Mouse (Mus musculus): ENCODE measurements at regions not wholly inside any gene's neighbourhood (a gene's known extent, or its start where the extent isn't known, plus 50 kb on each side); places are given as distances from the start of the nearest gene placed in this dataset.

DNA sequence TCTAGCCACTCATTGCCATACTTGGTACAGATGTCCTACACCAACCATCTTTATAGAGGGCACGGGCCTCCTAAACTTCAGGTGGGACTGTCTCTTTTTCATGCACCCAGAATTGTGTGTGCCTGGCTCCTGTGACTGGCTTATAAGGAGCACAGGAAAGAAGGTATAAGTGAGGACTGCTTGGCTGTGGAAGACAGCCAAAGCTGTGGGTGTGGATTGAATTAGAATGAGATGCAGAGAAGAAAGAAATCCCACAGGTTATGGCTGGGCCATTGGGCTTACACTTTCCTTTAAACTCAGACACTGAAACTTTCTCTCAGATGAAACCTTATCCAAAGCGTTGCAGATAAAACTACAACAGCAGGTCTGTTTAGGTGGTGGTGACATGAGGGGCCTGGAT lies 239.5 kb upstream of the Fam160b2 start:
- ATAC-seq = no peak
- Histone ChIP-seq H3K36me3 (ENCODE audit: control insufficient read depth, insufficient read depth, low read length) (no peaks in the 10 kb centered on the region), H3K9me3 (replicated peaks; ENCODE audit: control insufficient read depth, low read length, poor library complexity, severe bottlenecking) (no peaks in the 10 kb centered on the region), H3K9ac (ENCODE audit: low read depth, low read length) (no peak overlapping the region), H3K27me3 (ENCODE audit: control insufficient read depth, insufficient read depth, low read depth, low read length) (no peaks in the 10 kb centered on the region), H3K4me1 (ENCODE audit: control insufficient read depth, insufficient read depth, low read length) (0 out of 2 replicates have a peak, but pooled peaks cover 2% of the 10 kb centered on the region), H3K27ac (ENCODE audit: low read length) (no peak overlapping the region), H3K4me3 (ENCODE audit: low read depth, low read length) (no peak overlapping the region), H3K4me2 (ENCODE audit: low read length) (no peak overlapping the region)
- WGBS = 87% methylated on average over 2 of the region's 2 CpGs

DNA sequence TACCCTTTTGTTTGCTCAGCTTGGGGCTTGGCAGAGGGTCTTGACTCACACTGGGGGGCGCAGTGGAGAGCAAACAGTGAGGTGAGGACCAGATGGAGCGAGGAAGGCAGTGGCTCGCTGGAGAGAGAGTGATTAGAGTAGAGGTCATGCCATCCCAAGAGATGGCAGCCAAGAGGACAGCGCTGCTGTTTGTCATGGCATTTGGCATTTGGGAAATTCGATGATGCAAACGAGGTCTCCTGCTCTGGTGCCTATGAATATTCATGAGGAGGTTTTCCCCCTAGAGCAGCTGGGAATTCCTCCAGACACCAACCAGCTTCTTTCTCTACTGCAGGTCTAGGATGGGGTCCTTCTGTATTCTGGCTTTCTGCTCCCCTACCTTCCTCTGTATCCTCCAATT lies 237.9 kb upstream of the Fam160b2 start:
- H3K27ac ChIP-seq (ENCODE audit: low read length) = no peak overlapping the region
- no peak overlapping the region for H3K4me3 ChIP-seq (ENCODE audit: low read depth, low read length)
- H3K9ac ChIP-seq (ENCODE audit: low read depth, low read length) = no peak overlapping the region
- H3K27me3 ChIP-seq (ENCODE audit: control insufficient read depth, insufficient read depth, low read depth, low read length) = no peaks in the 10 kb centered on the region
- peaks cover 2% of the 10 kb centered on the region; the same call in 1 of the 2 replicates for H3K4me1 ChIP-seq (ENCODE audit: control insufficient read depth, insufficient read depth, low read length)
- ATAC-seq = 0 out of 2 replicates have a peak, but pooled peaks have one; percentile 11
- no peaks in the 10 kb centered on the region for H3K36me3 ChIP-seq (ENCODE audit: control insufficient read depth, insufficient read depth, low read length)
- no peaks in the 10 kb centered on the region for H3K9me3 ChIP-seq (replicated peaks; ENCODE audit: control insufficient read depth, low read length, poor library complexity, severe bottlenecking)
- WGBS = 6% methylated on average over 6 of the region's 6 CpGs
- no peak overlapping the region; the same call in 1 of the 2 replicates for H3K4me2 ChIP-seq (ENCODE audit: low read length)

DNA sequence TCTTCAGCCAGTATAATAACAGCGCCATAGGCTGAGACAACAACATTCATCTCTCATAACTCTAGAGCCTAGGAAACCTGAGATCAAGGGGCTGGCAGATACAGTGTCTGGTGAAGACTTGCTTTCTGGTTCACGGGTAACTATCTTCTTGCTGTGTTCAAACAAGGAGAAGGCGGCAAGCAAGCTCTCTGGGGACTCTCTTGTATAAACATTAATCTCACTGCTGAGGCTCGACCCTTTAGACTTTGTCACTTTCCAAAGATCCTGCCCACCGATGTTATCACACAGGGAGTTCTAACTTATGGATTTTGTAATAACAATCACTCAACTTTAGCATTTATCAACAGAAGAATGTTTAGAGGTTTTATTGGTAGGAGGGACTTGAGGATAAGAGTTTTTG lies 233.6 kb upstream of the Fam160b2 start:
- no peak overlapping the region for H3K4me2 ChIP-seq (ENCODE audit: low read length)
- ATAC-seq = no peak
- no peak overlapping the region for H3K9ac ChIP-seq (ENCODE audit: low read depth, low read length)
- no peaks in the 10 kb centered on the region for H3K36me3 ChIP-seq (ENCODE audit: control insufficient read depth, insufficient read depth, low read length)
- H3K4me1 ChIP-seq (ENCODE audit: control insufficient read depth, insufficient read depth, low read length) = peaks cover 2% of the 10 kb centered on the region; the same call in 1 of the 2 replicates
- no peaks in the 10 kb centered on the region for H3K27me3 ChIP-seq (ENCODE audit: control insufficient read depth, insufficient read depth, low read depth, low read length)
- no peak overlapping the region for H3K27ac ChIP-seq (ENCODE audit: low read length)
- WGBS = 67% methylated on average over 5 of the region's 5 CpGs
- H3K4me3 ChIP-seq (ENCODE audit: low read depth, low read length) = no peak overlapping the region
- H3K9me3 ChIP-seq (replicated peaks; ENCODE audit: control insufficient read depth, low read length, poor library complexity, severe bottlenecking) = 0 out of 2 replicates have a peak, but pooled peaks cover 2% of the 10 kb centered on the region

DNA sequence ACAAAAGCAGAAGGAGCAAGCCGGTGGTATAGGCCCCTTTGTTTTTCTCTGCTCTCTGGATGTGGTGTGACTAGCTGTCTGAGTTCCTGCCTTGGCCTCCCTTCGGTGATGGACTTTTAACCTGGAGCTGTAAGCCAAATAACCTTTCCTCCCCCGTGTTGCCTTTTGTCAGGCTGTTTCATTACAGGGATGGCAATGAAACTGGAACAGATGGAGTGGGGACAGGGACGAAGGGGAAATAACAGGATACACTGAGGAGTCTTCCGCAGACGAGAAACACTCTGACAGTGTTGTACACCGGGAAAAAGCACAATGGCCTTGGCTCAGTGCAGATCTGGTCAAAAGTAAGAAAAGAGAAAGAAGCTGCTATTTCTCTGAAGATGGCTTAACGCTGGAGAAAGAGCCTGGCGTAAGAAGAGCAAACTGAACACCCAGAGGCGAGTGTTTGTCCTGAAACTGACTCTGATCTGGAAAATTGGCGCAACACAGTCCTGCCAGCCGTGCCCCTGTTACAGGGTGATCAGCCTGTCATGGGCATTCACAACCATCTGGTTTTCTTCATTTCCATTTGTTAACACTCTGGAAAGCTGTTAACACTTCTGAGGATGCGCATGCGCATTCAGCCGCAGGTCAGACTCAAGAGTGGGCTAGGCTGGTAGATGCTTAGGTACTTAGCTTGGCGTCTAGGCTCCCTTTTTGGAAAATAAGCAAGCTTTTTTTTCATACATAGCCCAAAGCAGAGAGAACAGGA lies 233.0 kb upstream of the Fam160b2 start:
- Histone ChIP-seq H3K27ac (ENCODE audit: low read length) (0 out of 2 replicates have a peak overlapping the region, but pooled peaks have one; percentile 7), H3K27me3 (ENCODE audit: control insufficient read depth, insufficient read depth, low read depth, low read length) (no peaks in the 10 kb centered on the region), H3K36me3 (ENCODE audit: control insufficient read depth, insufficient read depth, low read length) (no peaks in the 10 kb centered on the region), H3K4me1 (ENCODE audit: control insufficient read depth, insufficient read depth, low read length) (peaks cover 2% of the 10 kb centered on the region; the same call in 1 of the 2 replicates), H3K9me3 (replicated peaks; ENCODE audit: control insufficient read depth, low read length, poor library complexity, severe bottlenecking) (0 out of 2 replicates have a peak, but pooled peaks cover 2% of the 10 kb centered on the region), H3K4me3 (ENCODE audit: low read depth, low read length) (no peak overlapping the region), H3K9ac (ENCODE audit: low read depth, low read length) (no peak overlapping the region), H3K4me2 (ENCODE audit: low read length) (no peak overlapping the region)
- WGBS = 74% methylated on average over 16 of the region's 16 CpGs
- ATAC-seq = no peak

DNA sequence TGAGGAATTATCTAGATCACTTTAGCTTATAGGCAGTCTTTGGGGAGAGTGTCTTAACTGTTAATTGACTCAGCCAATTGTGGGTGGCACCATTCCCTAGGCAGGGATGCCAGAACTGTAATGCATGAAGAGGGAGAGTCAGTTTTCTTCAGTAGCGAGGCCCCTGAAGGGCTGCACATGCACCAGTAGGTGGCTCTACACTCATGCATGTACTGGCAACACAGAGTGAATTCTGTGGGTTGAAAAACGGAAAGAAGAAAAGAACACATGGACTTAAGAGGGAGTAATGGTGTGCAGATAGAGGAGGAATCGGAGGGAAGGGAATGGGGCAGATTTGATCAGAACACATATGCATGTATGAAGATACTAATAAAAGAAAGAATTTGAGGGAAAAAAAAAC lies 232.4 kb upstream of the Fam160b2 start:
- H3K27ac ChIP-seq (ENCODE audit: low read length) = no peak overlapping the region
- 0 out of 2 replicates have a peak, but pooled peaks cover 2% of the 10 kb centered on the region for H3K9me3 ChIP-seq (replicated peaks; ENCODE audit: control insufficient read depth, low read length, poor library complexity, severe bottlenecking)
- no peaks in the 10 kb centered on the region for H3K27me3 ChIP-seq (ENCODE audit: control insufficient read depth, insufficient read depth, low read depth, low read length)
- WGBS = 65% methylated on average over 3 of the region's 3 CpGs
- H3K9ac ChIP-seq (ENCODE audit: low read depth, low read length) = no peak overlapping the region
- no peak for ATAC-seq
- no peaks in the 10 kb centered on the region; the same call in 1 of the 2 replicates for H3K4me1 ChIP-seq (ENCODE audit: control insufficient read depth, insufficient read depth, low read length)
- H3K4me3 ChIP-seq (ENCODE audit: low read depth, low read length) = no peak overlapping the region
- H3K36me3 ChIP-seq (ENCODE audit: control insufficient read depth, insufficient read depth, low read length) = no peaks in the 10 kb centered on the region
- H3K4me2 ChIP-seq (ENCODE audit: low read length) = no peak overlapping the region

All from midbrain, embryonic 16.5 days (tissue).